Mouse (Mus musculus): ENCODE measurements at regions not wholly inside any gene's neighbourhood (a gene's known extent, or its start where the extent isn't known, plus 50 kb on each side); places are given as distances from the start of the nearest gene placed in this dataset.

DNA sequence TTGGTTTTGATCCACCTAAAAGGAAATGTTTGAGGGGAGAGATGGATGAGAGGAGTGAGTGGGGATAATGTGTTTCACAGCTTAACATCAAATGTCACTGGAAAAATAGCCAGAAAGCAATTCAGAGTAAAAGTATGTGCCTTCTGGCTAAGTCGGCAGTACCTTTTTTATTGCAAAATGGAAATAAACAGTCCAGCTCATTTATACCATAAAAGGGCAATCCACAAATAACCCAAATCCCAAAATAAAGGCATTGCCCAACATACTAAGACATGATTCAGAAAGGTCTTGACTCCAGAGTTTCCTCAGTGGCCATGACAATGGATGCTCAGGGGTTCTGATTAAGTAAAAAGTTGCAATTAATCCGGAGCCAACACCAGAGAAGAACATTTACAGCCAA is 208.0 kb upstream of the Thbs1 start:
- in situ Hi-C loops (cut with MboI, MseI): no loop called here

DNA sequence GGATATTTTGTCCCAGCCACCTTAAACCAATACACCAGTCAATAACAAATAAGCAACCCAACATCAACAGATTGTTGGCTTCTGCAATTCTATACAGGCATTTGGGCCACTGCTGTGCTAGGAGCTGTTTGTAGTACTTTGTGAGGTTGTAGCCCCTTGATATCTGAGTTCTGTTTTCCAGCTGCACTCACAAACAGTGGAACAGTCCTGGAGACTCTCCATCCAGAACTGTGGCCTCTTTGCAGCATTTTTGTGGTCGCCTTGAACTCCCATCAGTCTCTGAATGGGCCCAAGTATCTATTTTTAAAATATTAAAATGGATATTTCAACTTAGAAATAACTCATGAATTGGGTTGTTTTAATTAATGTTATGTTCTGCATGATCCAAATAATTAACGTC is 205.2 kb upstream of the Thbs1 start:
- in situ Hi-C loops (cut with MboI, MseI): no loop called here

DNA sequence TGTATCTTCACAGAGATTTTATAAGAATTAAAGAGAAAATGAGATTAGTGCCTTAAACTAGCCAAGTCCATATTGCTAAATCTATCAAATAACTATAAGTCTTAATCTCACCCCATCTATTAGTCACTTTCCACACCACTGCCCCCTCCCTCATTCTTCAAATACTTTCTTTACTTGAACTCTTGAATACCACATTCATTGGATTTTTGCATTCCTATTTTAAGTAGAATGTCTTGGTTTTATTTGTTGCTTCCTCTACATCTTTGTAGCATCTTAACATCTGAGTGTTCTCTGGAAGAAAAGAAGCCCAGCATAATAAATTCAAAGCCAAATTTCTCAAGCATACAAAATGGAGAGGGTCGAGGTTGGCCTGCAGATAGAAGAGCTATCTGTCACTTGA is 200.9 kb upstream of the Thbs1 start:
- in situ Hi-C loops (cut with MboI, MseI): no loop called here

DNA sequence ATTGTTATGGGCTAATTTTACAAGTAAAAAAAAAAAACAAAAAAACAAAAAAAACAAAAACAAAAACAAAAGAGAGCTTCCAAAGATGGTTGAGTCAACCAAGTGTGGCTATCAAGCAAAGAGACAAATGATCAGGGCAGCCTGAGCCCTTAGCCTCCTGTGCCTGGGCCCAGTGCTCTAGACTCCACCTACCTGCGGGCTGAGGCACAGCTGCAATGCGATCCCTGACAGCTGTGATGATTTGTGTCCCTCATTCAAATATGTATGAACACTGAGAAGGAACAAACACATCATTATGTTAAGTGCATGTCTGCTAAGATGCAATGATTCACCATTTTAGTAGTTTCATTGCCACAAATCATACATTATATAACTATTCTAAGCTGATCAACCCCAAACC is 199.0 kb upstream of the Thbs1 start:
- in situ Hi-C loops (cut with MboI, MseI): no loop called here

DNA sequence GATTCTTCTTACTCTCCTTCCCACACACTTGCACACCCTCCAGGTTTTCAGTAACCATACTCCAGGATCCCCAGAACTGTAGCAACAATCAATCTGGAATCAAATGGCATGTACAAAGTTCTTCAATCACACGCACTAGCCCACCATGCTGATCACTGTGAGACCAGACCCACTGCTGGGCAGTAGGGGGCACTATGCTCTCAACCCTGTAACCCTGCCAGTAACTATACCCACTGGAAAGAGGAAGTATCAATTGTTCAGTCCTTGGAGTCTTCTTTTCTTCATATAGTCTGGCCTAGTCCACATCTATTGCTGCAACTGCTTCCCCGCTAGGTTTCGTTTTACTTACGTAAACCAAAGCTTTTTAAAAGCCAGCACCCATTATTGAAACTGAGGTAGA is 197.8 kb upstream of the Thbs1 start:
- in situ Hi-C loops (cut with MboI, MseI): no loop called here

DNA sequence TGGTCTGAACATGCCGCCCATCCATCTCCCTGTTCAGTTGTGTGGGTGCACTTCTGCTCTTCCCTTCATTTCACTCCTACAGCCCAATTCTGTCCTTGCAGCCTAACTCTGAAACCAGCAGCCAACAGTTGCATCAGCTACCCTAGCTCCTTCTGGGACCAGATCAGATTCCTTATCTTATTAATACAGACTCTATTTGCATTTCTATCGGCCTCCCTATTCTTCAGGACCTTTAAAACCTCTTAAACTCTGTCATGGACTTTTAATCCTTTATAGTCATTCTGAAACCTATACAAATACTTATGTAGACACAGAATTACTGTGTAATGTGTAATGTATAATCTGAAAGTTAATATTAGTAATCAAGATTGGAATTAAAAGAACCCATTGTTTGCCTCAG is 195.9 kb upstream of the Thbs1 start:
- in situ Hi-C loops (cut with MboI, MseI): no loop called here

DNA sequence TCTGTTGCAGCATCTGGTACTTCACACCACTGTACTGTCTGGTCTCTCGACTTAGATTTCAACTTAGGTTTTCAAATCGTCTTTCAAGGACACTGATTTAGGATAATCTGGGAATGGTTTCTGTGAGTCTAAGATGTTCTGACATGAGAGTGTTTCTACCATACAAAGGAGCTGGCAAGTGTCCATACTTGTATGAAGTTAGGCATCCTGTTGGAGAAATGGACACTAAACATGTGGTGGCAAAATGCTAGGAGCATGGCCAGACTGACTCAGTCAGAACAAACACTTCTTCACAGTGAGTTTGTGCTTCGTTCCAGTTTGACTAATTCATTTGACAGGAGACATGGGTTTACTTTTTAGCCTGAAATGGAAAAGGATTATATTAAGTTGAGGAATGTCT is 194.5 kb upstream of the Thbs1 start:
- in situ Hi-C loops (cut with MboI, MseI): no loop called here

DNA sequence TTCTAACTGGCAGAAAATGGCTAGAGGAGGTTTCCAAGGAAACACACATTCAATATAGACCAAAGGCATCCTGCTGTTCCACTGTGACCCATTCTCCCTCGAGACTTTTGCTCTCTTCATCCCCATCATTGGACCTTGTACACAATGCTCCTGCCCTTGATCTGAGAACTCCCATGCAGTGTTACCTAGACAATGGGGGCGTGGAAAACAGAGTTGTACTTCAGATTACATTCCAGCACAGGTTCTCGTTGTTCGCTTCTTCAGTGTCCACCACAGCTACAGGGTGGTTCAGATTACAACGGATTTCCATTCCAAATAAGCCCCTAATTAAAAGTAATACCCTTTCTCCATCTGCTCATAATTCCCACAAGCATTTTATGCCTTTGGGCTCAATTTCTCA is 186.8 kb upstream of the Thbs1 start:
- in situ Hi-C loops (cut with MboI, MseI): no loop called here

DNA sequence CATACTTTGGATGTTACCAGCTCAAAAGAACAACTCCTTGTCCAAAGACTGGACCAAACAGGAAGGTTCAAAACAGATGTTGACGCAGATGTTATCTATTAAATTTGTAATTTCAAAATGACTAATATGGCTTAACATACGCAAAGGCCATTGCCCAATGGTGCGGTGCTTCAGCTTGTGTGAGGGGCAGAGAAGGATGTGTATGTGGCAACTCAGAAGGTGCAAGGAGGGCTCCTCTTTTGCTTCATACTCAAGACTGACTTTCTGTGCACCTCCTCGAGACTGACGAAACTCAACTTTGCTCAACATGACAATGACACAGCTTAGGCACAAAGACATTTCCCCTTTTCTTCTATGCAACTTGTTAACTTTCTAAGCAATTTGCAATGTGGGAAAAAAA is 186.3 kb upstream of the Thbs1 start:
- in situ Hi-C loops (cut with MboI, MseI): no loop called here

DNA sequence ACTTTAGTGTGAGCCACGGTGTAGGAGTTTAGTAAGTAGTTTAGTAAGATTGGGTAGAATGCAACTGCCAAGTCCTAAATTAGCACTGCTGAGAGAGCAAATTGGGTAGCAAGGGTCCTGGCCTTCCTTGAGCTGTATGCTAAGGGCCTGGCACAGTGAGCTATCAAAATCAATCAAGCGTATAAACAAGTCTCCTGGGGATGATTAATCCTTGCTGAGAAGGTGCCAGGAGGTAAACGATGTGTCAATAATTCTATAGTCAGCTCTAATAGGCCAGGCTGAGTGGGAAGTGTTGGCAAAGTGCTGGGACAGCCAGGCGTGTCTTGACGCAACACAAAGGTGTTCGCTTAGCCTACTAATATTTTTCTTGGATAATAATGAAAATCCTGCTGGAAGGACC is 183.6 kb upstream of the Thbs1 start:
- in situ Hi-C loops (cut with MboI, MseI): no loop called here

DNA sequence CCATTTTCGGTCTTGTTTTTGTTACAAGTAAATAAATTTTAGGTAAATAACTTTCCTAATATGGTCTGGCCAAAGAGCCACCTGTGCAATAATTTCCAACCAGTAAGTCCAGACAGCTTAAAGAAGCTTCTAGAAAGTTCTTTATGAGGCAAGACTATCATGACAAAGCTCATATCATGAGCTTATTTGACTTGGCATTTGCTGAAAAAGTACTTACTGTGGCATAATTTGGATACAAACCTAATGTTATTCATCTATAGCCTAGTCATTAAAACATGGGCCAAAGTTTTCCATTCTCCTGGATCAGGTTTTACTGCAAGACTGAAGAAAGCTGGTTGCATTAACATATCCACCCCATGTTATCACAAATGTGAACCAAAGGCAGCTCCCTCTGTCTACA is 182.1 kb upstream of the Thbs1 start:
- in situ Hi-C loops (cut with MboI, MseI): no loop called here

DNA sequence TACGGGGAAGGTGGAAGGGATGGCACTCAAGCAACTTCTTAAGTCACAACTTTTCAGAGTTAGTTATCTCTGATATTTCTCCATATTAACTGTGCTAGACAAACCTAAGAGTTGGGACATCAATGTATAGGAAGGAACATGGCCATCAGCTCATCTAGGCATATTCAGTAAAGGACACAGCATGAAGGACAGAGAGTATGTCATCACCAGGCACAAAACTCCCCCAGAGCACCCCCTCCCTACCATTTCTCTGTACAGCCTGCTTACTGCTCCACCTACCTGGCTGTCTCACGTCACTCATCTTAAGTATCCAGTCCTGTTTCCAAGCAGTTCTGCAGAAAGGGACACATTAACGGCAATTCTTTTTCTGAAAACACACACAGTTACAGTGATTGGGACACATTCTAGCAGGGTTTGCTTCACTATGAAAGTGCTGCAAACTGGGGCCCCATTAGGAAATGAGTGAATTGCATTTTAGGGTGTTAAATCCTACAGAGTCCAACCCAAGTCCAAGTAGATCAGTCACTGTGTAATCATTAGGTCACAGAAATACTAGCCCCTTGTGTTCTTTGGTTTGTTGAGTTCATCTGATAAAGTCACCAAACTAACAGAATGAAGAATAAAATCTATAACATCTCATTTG is 180.7 kb upstream of the Thbs1 start:
- in situ Hi-C loops (cut with MboI, MseI): no loop called here

DNA sequence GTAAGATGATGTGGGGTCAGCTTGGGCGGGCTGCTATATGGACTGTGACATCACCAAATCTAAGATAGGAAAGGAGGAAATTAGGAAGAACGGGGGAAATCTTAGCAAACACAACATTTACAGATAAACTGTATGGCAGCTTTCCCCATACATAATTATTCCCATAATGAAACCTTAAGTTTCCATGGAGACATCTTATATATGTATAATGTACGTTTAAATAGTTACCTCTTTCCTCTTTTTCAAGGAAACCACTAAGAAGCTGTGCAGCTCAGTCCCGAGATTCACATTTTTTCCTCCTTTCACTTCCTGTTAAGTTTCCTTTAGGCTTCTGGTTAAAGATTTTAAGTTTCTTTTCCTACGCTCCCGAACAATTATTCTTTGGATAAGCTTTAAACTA is 175.1 kb upstream of the Thbs1 start:
- in situ Hi-C loops (cut with MboI, MseI): no loop called here

DNA sequence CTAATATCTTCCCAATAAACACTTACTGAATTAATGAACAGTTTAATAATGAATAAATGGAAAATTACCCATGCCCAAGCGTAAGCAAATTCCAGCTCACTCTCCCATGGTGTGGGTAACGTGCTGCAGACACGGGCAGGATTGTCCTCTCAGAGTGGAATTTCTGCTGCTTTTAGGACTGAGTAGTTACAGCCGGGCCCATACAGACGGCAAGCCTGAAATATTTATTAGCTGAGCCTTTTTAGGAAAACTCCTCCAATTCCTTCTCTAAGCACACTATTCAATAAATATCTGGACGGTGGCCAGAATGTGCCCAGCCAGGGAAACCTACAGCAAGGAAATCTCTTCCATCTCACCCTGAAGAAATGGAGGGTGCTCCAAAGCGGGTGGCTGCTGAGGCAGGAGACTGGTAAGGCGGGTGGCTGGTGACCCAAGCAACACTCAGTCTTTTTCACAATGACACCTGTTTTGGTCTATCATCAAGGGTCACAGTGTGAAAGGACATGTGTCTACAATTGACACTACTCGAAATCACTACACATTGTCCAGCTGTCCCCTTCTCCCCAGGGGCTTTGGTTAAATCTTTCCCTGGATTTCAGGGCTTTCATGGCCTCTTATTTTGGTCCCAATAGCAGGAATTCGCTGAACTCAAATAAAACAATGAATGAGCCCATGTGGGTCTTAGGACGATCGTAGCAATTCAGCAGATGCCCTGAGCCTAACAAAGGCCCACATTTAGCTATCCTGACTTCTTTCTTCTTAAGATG is 173.2 kb upstream of the Thbs1 start:
- in situ Hi-C loops (cut with MboI, MseI): no loop called here

DNA sequence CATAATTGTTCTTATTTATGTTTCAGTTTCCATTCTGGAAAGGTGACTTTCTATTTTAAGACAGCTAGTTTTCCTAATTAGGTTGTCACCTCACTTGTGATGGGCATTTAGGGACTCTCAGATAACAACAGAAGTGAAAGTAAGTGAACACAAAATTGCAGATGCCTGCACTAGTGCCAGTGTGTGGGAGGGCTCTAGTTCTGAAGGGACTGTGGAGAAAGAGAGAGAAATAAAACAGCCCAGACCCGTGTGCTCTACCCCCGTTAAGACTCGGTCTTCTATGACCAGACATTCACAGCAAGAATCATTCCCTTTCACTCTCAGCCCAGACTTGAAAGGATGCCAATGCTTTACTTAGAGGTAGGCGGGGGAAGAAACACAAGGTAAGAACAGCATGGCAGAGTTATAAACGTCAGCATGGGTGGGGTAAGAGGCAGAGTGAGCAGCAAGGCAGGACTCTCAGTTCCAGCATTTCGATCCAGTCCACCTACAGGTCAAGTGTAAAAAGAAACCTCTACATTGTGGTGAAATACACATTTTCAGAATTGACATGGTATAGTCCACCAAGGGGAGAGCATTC is 170.1 kb upstream of the Thbs1 start:
- in situ Hi-C loops (cut with MboI, MseI): no loop called here

DNA sequence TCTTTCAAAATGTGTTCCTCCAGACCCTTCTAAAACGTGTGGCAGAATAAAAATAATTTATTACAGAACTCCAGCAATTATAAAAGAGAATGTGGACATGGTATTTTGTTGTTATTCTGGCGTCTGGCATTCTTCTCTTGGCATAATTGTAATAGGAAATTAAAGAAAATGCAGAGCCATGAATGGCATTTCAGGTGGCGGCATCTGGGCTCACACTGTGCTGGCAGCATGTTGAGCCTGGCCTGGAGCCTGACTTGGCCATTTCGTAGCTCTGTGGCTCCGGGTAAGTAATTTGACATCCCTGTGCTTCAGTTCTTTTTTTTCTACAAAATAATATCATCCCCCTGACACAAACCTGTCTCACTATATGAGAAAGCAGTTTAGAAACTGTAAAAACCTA is 168.0 kb upstream of the Thbs1 start:
- in situ Hi-C loops (cut with MboI, MseI): no loop called here

DNA sequence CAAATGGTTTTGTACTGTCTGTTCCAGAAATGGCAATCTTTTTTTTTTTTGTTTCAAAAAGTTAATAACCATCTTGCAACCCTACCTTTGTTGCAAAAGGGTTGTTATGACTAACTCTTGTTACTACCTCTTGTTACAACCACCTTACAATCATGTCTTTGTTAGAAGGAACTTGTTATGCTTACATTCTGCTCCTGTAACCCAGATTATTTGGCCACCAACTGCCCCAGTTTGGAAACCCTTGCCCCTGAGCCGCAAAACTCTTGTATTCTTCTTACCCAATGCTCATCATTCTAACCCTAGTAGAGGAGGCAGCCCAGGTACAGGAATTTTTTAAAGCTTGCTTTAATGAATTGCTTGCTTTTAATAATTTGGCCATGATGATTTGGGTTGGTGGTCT is 167.4 kb upstream of the Thbs1 start:
- in situ Hi-C loops (cut with MboI, MseI): no loop called here

DNA sequence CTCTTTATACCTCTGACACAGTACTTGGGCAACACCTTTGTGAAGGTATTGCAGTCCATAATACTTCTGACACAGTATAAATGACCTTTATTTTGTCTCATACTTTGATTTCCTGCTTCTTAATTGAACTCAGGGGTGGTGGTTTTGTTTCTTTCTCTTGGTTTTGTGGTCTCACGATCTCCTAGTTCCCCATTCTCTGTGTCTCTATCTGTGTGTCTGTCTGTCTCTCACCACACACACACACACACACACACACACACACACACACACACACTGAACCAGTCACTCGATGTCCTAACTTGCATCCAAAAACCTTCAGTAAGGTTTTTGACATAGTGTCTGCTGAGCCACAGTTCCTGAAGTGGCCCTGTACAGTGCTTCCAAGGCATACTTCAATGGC is 166.7 kb upstream of the Thbs1 start:
- in situ Hi-C loops (cut with MboI, MseI): no loop called here

DNA sequence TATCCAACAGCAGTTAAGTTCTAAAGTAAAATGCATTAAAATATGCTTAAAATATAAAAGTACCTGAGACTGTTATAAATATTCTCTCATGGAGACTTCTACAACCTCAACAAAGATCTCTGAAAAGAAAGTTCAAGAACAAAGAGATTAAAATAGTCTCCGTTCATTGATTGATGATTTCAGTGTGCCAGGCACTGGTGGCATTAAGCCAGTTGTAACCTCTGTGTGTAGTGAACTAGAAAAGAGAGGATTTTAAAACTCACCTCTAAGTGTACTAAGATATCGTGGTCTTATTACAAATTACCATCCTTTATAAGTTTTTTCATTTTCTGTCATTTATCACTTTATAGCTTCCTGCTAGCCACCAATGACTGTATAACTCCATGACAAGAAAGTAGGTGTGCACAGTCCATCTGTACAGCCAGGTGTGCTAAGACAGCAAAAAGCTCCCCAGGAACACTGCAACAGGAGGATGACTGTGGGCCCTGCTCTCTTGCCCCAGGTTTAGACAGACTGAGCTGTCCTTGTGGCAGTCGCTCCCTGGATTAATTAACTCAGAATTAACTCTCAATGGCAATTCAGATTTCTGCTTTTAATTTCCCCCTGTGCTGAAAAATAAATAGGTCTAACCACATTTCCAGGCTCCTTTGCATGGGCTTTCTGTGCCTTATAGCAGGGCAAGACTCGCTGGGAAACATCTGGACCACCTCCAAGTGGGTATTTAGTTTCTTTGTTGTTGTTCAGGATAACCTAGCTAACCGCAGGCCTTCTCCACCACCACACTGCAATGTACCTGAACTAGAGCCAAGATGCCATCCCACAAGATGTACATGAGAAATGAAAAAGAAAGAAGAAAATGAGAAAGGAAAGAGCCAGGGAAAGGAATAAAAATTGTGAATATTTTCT is 161.0 kb upstream of the Thbs1 start:
- in situ Hi-C loops (cut with MboI, MseI): no loop called here

DNA sequence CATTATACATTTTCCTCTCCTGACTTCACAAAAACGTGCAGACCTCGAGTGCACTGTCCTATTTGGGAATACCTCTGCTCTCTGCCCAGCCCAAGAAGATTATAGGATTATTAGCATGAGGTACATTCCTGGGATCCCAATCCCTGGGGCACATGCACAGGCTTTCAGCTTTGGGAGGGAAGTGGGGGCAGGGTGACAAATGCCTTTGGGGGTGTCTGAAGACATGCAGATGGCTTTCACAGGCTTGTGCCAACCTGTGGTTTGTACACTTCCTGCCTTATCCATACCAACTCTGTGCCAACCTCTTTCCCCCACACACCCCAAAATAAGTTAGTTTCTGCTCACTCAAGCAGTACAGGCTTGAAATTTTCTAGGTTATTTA is 160.3 kb upstream of the Thbs1 start:
- in situ Hi-C loops (cut with MboI, MseI): no loop called here

DNA sequence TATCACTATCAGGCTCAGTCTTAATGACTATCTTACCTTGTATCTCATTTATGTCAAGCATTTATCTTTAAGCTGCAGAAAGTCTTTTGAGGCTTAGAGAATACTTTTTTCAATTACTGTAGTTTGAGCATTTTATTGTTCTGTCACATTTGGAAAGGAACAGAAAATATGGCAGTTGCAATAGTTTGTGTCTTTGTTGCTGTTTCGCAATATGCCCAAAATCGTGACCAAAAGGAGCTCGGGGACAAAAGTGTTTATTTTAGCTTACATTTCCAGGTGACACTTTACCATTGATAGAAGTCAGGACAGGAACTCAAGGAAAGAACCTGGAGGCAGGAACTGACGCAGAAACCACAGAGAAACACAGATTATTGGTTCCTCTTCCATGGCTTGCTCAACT is 152.9 kb upstream of the Thbs1 start:
- in situ Hi-C loops (cut with MboI, MseI): no loop called here

DNA sequence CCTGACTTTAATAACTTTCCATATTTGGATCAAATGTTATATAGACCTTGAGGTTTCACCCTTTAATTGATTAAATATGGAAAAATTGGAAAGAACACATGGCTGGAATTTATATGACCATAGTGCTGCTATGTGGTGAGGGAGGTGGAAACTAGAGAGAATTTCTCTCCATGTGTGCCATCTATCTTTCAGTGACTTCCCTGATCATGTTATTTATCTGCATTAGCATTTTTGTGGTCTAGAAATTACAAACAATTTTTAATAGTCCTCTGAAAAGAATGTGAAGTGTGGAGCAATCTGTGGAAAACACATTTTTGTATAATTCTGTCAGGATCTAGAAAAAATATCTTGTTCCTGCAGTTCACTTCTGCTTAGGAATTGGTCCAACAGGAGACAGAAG is 152.2 kb upstream of the Thbs1 start:
- in situ Hi-C loops (cut with MboI, MseI): no loop called here
